Mouse (Mus musculus): Measurements from ENCODE around the gene Slc5a10.

DNA sequence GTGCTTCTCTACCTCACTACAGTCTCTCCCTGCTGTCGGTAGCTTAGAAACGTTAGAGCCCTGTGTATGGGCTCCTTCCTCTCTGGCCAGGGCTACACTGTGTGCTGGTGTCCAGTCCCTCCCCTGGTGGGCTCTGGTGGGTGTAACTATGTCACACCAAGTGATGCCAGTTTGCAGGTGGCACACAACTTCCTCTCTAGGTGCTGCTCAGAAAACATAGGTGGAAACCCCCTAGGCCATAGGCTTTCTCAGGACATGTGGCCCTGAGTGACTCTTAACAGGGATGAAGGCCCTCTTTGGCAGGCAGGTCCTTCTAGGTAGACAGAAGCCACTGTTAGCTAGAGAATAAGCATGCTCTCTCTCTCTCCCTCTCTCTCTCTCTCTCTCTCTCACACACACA lies 63.2 kb downstream of the Slc5a10 start:
- TF ChIP-seq CTCF (IDR thresholded peaks at IDR 0.05; ENCODE audit: extremely low read depth, insufficient read length, insufficient replicate concordance, low read depth, low read length) = no peak
- TF ChIP-seq POLR2A (IDR thresholded peaks at IDR 0.05; ENCODE audit: low read depth, low read length) = no peak

Data from small intestine, adult 2 months (tissue).